Mouse (Mus musculus): Measurements from ENCODE around the gene Rab4a. TPM values are rescaled to one million over a fixed set of nuclear protein-coding genes. Genes with fewer than 3 reads are reported as not detected.
"Not testable (repeated sequence)": the region's sequence is repeated elsewhere in the genome, so short reads cannot be mapped to it uniquely, and the experiment has no call there.

The Rab4a gene
- polyA plus RNA-seq, 1 experiment, result 4.4 TPM

GRCm38 (mm10) chr8:123807852-123808573, 2.2 kb downstream of the Rab4a start:
- Histone ChIP-seq H3K27ac (ENCODE audit: control insufficient read depth, insufficient read depth, low read length) (no peak overlapping the region), H3K27me3 (ENCODE audit: control insufficient read depth, insufficient read depth, low read length) (no peaks in the 10 kb centered on the region), H3K4me1 (replicated peaks; ENCODE audit: control insufficient read depth, insufficient read depth, low read length) (peaks cover 19% of the 10 kb centered on the region), H3K36me3 (ENCODE audit: control insufficient read depth, insufficient read depth, low read length) (no peaks in the 10 kb centered on the region), H3K4me3 (ENCODE audit: control insufficient read depth, insufficient read depth, low read length) (no peak overlapping the region)
- no peak for DNase-seq
- WGBS, result 69% methylated on average over 6 of the region's 6 CpGs
- TF ChIP-seq CTCF (IDR thresholded peaks at IDR 0.05; ENCODE audit: borderline replicate concordance, control insufficient read depth, extremely low read depth, insufficient read depth, low read length, poor library complexity), result no peak
- no peak for TF ChIP-seq POLR2A (IDR thresholded peaks at IDR 0.05; ENCODE audit: control insufficient read depth, extremely low read depth, insufficient read depth, low read length, poor library complexity)

- H3K4me3 ChIP-seq (ENCODE audit: control insufficient read depth, insufficient read depth, low read length), result no peak overlapping the region
Observed at GRCm38 (mm10) chr8:123808671-123809070, 2.9 kb downstream of the Rab4a start.

GRCm38 (mm10) chr8:123809342-123809741, 3.6 kb downstream of the Rab4a start:
- WGBS, result 97% methylated on average over 4 of the region's 4 CpGs
- not testable (repeated sequence) for H3K4me3 ChIP-seq (ENCODE audit: control insufficient read depth, insufficient read depth, low read length); H3K36me3 ChIP-seq (ENCODE audit: control insufficient read depth, insufficient read depth, low read length); H3K27me3 ChIP-seq (ENCODE audit: control insufficient read depth, insufficient read depth, low read length); DNase-seq; H3K27ac ChIP-seq (ENCODE audit: control insufficient read depth, insufficient read depth, low read length)
- peaks cover 19% of the 10 kb centered on the region for H3K4me1 ChIP-seq (replicated peaks; ENCODE audit: control insufficient read depth, insufficient read depth, low read length)

More at GRCm38 (mm10) chr8:123808671-123809070, 2.9 kb downstream of the Rab4a start:
- no peak for DNase-seq
- no peaks in the 10 kb centered on the region for H3K36me3 ChIP-seq (ENCODE audit: control insufficient read depth, insufficient read depth, low read length)
- TF ChIP-seq CTCF (IDR thresholded peaks at IDR 0.05; ENCODE audit: borderline replicate concordance, control insufficient read depth, extremely low read depth, insufficient read depth, low read length, poor library complexity) (no peak), POLR2A (IDR thresholded peaks at IDR 0.05; ENCODE audit: control insufficient read depth, extremely low read depth, insufficient read depth, low read length, poor library complexity) (no peak)
- no peaks in the 10 kb centered on the region for H3K27me3 ChIP-seq (ENCODE audit: control insufficient read depth, insufficient read depth, low read length)
- WGBS, result 98% methylated on average over 7 of the region's 7 CpGs
- no peak overlapping the region for H3K27ac ChIP-seq (ENCODE audit: control insufficient read depth, insufficient read depth, low read length)
- H3K4me1 ChIP-seq (replicated peaks; ENCODE audit: control insufficient read depth, insufficient read depth, low read length), result peaks cover 19% of the 10 kb centered on the region

GRCm38 (mm10) chr8:123812227-123812626, 6.4 kb downstream of the Rab4a start:
- 96% methylated on average over 5 of the region's 5 CpGs for WGBS
- Histone ChIP-seq H3K4me3 (ENCODE audit: control insufficient read depth, insufficient read depth, low read length) (no peak overlapping the region), H3K36me3 (ENCODE audit: control insufficient read depth, insufficient read depth, low read length) (no peaks in the 10 kb centered on the region), H3K4me1 (replicated peaks; ENCODE audit: control insufficient read depth, insufficient read depth, low read length) (peaks cover 3% of the 10 kb centered on the region), H3K27me3 (ENCODE audit: control insufficient read depth, insufficient read depth, low read length) (no peaks in the 10 kb centered on the region), H3K27ac (ENCODE audit: control insufficient read depth, insufficient read depth, low read length) (no peak overlapping the region)
- no peak for TF ChIP-seq CTCF (IDR thresholded peaks at IDR 0.05; ENCODE audit: borderline replicate concordance, control insufficient read depth, extremely low read depth, insufficient read depth, low read length, poor library complexity)
- TF ChIP-seq POLR2A (IDR thresholded peaks at IDR 0.05; ENCODE audit: control insufficient read depth, extremely low read depth, insufficient read depth, low read length, poor library complexity), result no peak
- no peak for DNase-seq

- H3K4me3 ChIP-seq (ENCODE audit: control insufficient read depth, insufficient read depth, low read length), result no peak overlapping the region
- TF ChIP-seq POLR2A (IDR thresholded peaks at IDR 0.05; ENCODE audit: control insufficient read depth, extremely low read depth, insufficient read depth, low read length, poor library complexity) (no peak), CTCF (IDR thresholded peaks at IDR 0.05; ENCODE audit: borderline replicate concordance, control insufficient read depth, extremely low read depth, insufficient read depth, low read length, poor library complexity) (no peak)
- no peaks in the 10 kb centered on the region for H3K27me3 ChIP-seq (ENCODE audit: control insufficient read depth, insufficient read depth, low read length)
- H3K4me1 ChIP-seq (replicated peaks; ENCODE audit: control insufficient read depth, insufficient read depth, low read length), result no peaks in the 10 kb centered on the region
- WGBS, result 75% methylated on average over 16 of the region's 16 CpGs
- H3K36me3 ChIP-seq (ENCODE audit: control insufficient read depth, insufficient read depth, low read length), result no peaks in the 10 kb centered on the region
- H3K27ac ChIP-seq (ENCODE audit: control insufficient read depth, insufficient read depth, low read length), result no peak overlapping the region
- DNase-seq, result no peak
Observed at GRCm38 (mm10) chr8:123813173-123813891, 7.5 kb downstream of the Rab4a start.

- DNase-seq, result no peak
- Histone ChIP-seq H3K27me3 (ENCODE audit: control insufficient read depth, insufficient read depth, low read length) (no peaks in the 10 kb centered on the region), H3K4me1 (replicated peaks; ENCODE audit: control insufficient read depth, insufficient read depth, low read length) (no peaks in the 10 kb centered on the region), H3K4me3 (ENCODE audit: control insufficient read depth, insufficient read depth, low read length) (no peak overlapping the region), H3K36me3 (ENCODE audit: control insufficient read depth, insufficient read depth, low read length) (no peaks in the 10 kb centered on the region), H3K27ac (ENCODE audit: control insufficient read depth, insufficient read depth, low read length) (no peak overlapping the region)
- TF ChIP-seq POLR2A (IDR thresholded peaks at IDR 0.05; ENCODE audit: control insufficient read depth, extremely low read depth, insufficient read depth, low read length, poor library complexity) (no peak), CTCF (IDR thresholded peaks at IDR 0.05; ENCODE audit: borderline replicate concordance, control insufficient read depth, extremely low read depth, insufficient read depth, low read length, poor library complexity) (no peak)
- 92% methylated on average over 4 of the region's 4 CpGs for WGBS
Observed at GRCm38 (mm10) chr8:123813892-123814266, 8.1 kb downstream of the Rab4a start.
